Mouse (Mus musculus) lung, embryonic 16.5 days (tissue): ENCODE data around the gene Tex22. TPM values are rescaled to one million over a fixed set of nuclear protein-coding genes. Genes with fewer than 3 reads are reported as not detected.

Experiments
- ATAC-seq: fragments of 200-750 bp; cut with Nextera tagmentation; 2 replicates; pipeline ENCODE4 v1.8.0; 2017; ENCODE audit warnings: low read depth, mild to moderate bottlenecking, moderate library complexity
- H3K27ac ChIP-seq: fragments of 300-500 bp; sonication (generic); 2 replicates; pipeline ENCODE4 v1.5.1; 2014; ENCODE audit warnings: mild to moderate bottlenecking, control low read depth, low read length
- H3K27me3 ChIP-seq: fragments of 300-500 bp; sonication (generic); 2 replicates; pipeline ENCODE4 v1.6.1; 2014; ENCODE audit warnings: low read depth, low read length, mixed read lengths; ENCODE audit not compliant: control insufficient read depth, insufficient read depth
- H3K36me3 ChIP-seq: fragments of 300-500 bp; sonication (generic); 2 replicates; pipeline ENCODE4 v1.6.1; 2014; ENCODE audit warnings: low read length; ENCODE audit not compliant: control insufficient read depth, insufficient read depth
- H3K4me1 ChIP-seq: fragments of 300-500 bp; sonication (generic); replicated peaks from 2 replicates; pipeline ENCODE4 v1.6.1; 2014; ENCODE audit warnings: low read length, mixed read lengths; ENCODE audit not compliant: control insufficient read depth, insufficient read depth
- H3K4me2 ChIP-seq: fragments of 300-500 bp; sonication (generic); 2 replicates; pipeline ENCODE4 v1.6.1; 2014; ENCODE audit warnings: low read depth, low read length, control low read depth
- H3K4me3 ChIP-seq: fragments of 300-500 bp; sonication (generic); 2 replicates; pipeline ENCODE4 v1.5.1; 2014; ENCODE audit warnings: mild to moderate bottlenecking, low read length, control low read depth
- H3K9ac ChIP-seq: fragments of 300-500 bp; sonication (generic); 2 replicates; pipeline ENCODE4 v1.6.1; 2014; ENCODE audit warnings: low read length, control low read depth
- H3K9me3 ChIP-seq: fragments of 300-500 bp; sonication (generic); 2 replicates; pipeline ENCODE4 v1.6.1; 2016; ENCODE audit warnings: low read length; ENCODE audit not compliant: control insufficient read depth
- WGBS: fragments of 180-500 bp; shearing (Covaris S2); extraction: QIAGEN DNeasy Blood & Tissue Kit; methylation state at CpG from one replicate; pipeline ENCODE4 v1.1.7; 2014; 5-methylcytosine and 5-hydroxymethylcytosine counted together
- polyA plus RNA-seq: library from polyadenylated mRNA; unstranded; fragments of >200 nt; fragmentation: Nextera tagmentation; extraction: Ambion mirVana; gene quantifications from 2 replicates; pipeline ENCODE4 v1.2.1, GENCODE M21; 2015

Tex22 gene
- polyA plus RNA-seq, 1 experiment from 2014 or later: 0.15 TPM

GRCm38 (mm10) chr12:113097040-113097439 lies 22.7 kb downstream of the Tex22 start:
- WGBS: 78% methylated on average over 5 of the region's 5 CpGs
- Histone ChIP-seq H3K4me3 (no peak overlapping the region), H3K9me3 (no peaks in the 10 kb centered on the region), H3K4me1 (peaks cover 29% of the 10 kb centered on the region), H3K9ac (peak overlapping the region; percentile 99; the same call in 1 of the 2 replicates), H3K4me2 (no peak overlapping the region), H3K27ac (no peak overlapping the region), H3K36me3 (no peaks in the 10 kb centered on the region), H3K27me3 (no peaks in the 10 kb centered on the region)
- ATAC-seq: 0 out of 2 replicates have a peak, but pooled peaks have one; percentile 3

DNA sequence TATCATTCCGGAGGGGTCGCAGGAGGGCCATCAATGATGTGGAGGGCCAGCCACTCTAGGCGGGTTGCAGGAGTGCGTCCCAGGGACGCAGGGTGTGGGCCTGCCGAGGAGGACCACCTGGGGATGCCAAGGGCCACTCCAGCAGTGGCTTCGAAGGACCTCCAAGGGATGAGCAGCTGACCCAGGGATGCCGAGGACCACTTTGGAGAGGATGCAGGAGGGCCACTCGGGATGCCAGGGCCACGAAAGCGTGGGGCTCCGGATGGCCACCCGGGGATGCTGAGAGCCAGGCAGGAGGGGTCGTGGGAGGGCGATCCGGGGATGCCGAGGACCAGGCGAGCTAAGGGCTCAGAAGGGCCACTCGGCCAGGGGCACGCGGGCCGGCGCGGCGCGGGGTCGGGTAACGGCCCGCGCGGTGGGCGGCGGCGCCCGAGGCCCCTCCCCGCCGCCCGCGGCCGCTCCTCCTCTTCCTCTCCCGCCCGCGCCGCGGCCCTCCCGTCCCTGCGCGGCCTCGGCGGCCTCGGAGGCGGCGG lies 23.5 kb downstream of the Tex22 start, which contains the start of gene Mta1:
Gene Mta1, plus strand, starts transcription at position 530 of the 533 bp plus-strand sequence.
- WGBS: 2% methylated on average over 18 of the region's 53 CpGs
- H3K9ac ChIP-seq: peak within 1 kb of the TSS; percentile 99
- no peaks in the 10 kb centered on the region for H3K9me3 ChIP-seq
- no peaks in the 10 kb centered on the region for H3K27me3 ChIP-seq
- H3K27ac ChIP-seq: peak within 1 kb of the TSS; percentile 63
- H3K36me3 ChIP-seq: no peaks in the 10 kb centered on the region
- peak; percentile 83 for ATAC-seq
- peaks cover 29% of the 10 kb centered on the region for H3K4me1 ChIP-seq
- peak within 1 kb of the TSS; percentile 99 for H3K4me3 ChIP-seq
- H3K4me2 ChIP-seq: peak within 1 kb of the TSS; percentile 93

- no peaks in the 10 kb centered on the region for H3K27me3 ChIP-seq
- peak overlapping the region; percentile 99 for H3K9ac ChIP-seq
- ATAC-seq: peak; percentile 9
- H3K27ac ChIP-seq: peak overlapping the region; percentile 63
- WGBS: 0% methylated on average over 26 of the region's 60 CpGs
- H3K4me1 ChIP-seq: peaks cover 29% of the 10 kb centered on the region
- no peaks in the 10 kb centered on the region for H3K9me3 ChIP-seq
- H3K4me2 ChIP-seq: peak overlapping the region; percentile 88
- no peaks in the 10 kb centered on the region for H3K36me3 ChIP-seq
- H3K4me3 ChIP-seq: peak overlapping the region; percentile 99
These were observed 24.3 kb downstream of the Tex22 start for GRCm38 (mm10) chr12:113098530-113099151.

DNA sequence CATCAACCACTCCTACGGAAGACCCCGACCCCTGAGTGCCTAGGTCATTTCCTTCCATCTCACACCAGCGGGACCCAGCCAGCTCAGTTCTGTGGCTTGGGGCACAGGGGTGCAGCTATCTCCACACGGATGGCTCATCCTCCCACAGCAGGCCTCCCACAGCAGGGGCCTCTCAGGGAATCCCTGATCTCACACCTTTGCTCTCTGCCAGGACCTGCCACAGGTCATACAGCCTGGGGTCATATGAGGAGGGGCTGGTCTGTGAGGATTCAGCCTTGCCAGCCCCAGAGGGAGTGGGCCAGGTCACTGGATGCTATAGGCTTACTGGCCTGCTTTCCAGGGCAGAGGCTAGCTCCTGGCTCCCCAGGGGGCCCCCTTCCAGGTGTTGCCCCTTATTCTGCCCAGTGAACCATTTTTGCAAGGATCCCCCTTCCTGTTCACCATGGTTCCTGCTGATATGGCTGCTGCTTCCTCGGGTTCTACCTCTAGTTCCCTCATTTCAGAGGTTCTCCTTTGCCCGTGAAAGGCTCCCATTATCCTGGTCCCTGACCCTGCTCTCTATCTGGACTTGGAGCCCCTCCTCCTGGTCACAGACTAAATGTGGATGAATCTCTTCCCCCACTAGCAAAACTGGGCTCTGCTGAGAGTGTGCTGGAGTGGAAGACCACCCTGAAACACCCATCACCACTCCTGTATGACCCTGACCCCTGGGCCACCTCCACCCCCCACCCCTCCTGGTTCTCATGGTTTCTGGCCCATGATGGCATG lies 25.4 kb downstream of the Tex22 start:
- no peaks in the 10 kb centered on the region for H3K9me3 ChIP-seq
- H3K4me1 ChIP-seq: peaks cover 29% of the 10 kb centered on the region
- no peaks in the 10 kb centered on the region for H3K36me3 ChIP-seq
- H3K4me3 ChIP-seq: peak overlapping the region; percentile 99
- no peaks in the 10 kb centered on the region for H3K27me3 ChIP-seq
- peak overlapping the region; percentile 99 for H3K9ac ChIP-seq
- WGBS: 29% methylated on average over 6 of the region's 6 CpGs
- H3K4me2 ChIP-seq: peak overlapping the region; percentile 88
- H3K27ac ChIP-seq: no peak overlapping the region
- no peak for ATAC-seq

GRCm38 (mm10) chr12:113100448-113101076 lies 26.3 kb downstream of the Tex22 start:
- 65% methylated on average over 5 of the region's 5 CpGs for WGBS
- peak overlapping the region; percentile 31; the same call in 1 of the 2 replicates for H3K9ac ChIP-seq

GRCm38 (mm10) chr12:113101251-113101960 lies 27.1 kb downstream of the Tex22 start:
- H3K36me3 ChIP-seq: 0 out of 2 replicates have a peak, but pooled peaks cover 3% of the 10 kb centered on the region
- H3K9ac ChIP-seq: no peak overlapping the region
- H3K4me1 ChIP-seq: peaks cover 31% of the 10 kb centered on the region
- no peak overlapping the region for H3K4me2 ChIP-seq
- no peak overlapping the region for H3K4me3 ChIP-seq
- peaks cover 4% of the 10 kb centered on the region; the same call in 1 of the 2 replicates for H3K9me3 ChIP-seq
- H3K27me3 ChIP-seq: no peaks in the 10 kb centered on the region
- peak overlapping the region; percentile 34; the same call in 1 of the 2 replicates for H3K27ac ChIP-seq
- ATAC-seq: no peak
- 70% methylated on average over 9 of the region's 9 CpGs for WGBS

More at GRCm38 (mm10) chr12:113100448-113101076, 26.3 kb downstream of the Tex22 start:
- no peak for ATAC-seq
- Histone ChIP-seq H3K4me2 (no peak overlapping the region), H3K27ac (peak overlapping the region; percentile 34; the same call in 1 of the 2 replicates), H3K9me3 (no peaks in the 10 kb centered on the region; the same call in 1 of the 2 replicates), H3K4me3 (no peak overlapping the region), H3K27me3 (no peaks in the 10 kb centered on the region), H3K4me1 (peaks cover 29% of the 10 kb centered on the region), H3K36me3 (no peaks in the 10 kb centered on the region)

DNA sequence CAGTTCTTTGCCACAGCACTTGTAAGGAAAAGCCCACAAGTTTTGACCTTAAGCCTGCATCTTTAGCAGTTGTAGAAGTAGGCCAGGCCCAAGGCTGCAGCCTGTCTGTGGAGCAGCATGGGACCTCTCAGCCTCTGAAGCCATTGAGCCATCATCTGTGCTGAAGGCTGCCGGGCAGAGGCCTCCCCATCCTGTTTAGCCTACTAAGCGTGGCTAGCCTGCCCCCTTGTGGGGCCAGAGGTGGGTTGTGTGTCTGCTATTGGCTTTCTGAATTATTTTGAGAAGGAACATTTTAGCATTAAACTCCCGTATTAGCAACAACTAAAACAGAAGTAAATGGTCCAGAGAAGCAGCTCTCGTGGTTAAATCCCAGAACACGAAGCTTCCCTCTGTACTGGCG lies 28.2 kb downstream of the Tex22 start:
- ATAC-seq: 0 out of 2 replicates have a peak, but pooled peaks have one; percentile 27
- 58% methylated on average over 6 of the region's 6 CpGs for WGBS

GRCm38 (mm10) chr12:113103846-113104451 lies 29.6 kb downstream of the Tex22 start:
- Histone ChIP-seq H3K4me1 (peaks cover 30% of the 10 kb centered on the region), H3K4me3 (no peak overlapping the region), H3K36me3 (0 out of 2 replicates have a peak, but pooled peaks cover 3% of the 10 kb centered on the region), H3K9ac (no peak overlapping the region), H3K27me3 (no peaks in the 10 kb centered on the region), H3K4me2 (no peak overlapping the region), H3K27ac (no peak overlapping the region), H3K9me3 (peaks cover 4% of the 10 kb centered on the region; the same call in 1 of the 2 replicates)
- WGBS: 76% methylated on average over 8 of the region's 8 CpGs
- no peak for ATAC-seq

More for the DNA sequence above, 28.2 kb downstream of the Tex22 start:
- Histone ChIP-seq H3K36me3 (0 out of 2 replicates have a peak, but pooled peaks cover 3% of the 10 kb centered on the region), H3K4me2 (no peak overlapping the region), H3K27me3 (no peaks in the 10 kb centered on the region), H3K9ac (no peak overlapping the region), H3K9me3 (peaks cover 4% of the 10 kb centered on the region; the same call in 1 of the 2 replicates), H3K27ac (no peak overlapping the region), H3K4me1 (peaks cover 34% of the 10 kb centered on the region), H3K4me3 (no peak overlapping the region)
